Mouse (Mus musculus) cerebellum, postnatal 10 days (tissue): ENCODE data around the gene Hps5.

Experiments
- DNase-seq, 2 experiments: peaks; one replicate each; pipeline ENCODE4 v3.0.0; 2021; ENCODE audit warnings: mixed read lengths in 2 of 2

The Hps5 gene

GRCm38 (mm10) chr7:46732458-46732857 lies 63.4 kb downstream of the Hps5 start, which contains the start of gene Saa4:
TSS of gene Saa4 (minus strand) at chr7:46732603.
- no peak for DNase-seq

GRCm38 (mm10) chr7:46727584-46727983 lies 68.3 kb downstream of the Hps5 start:
- DNase-seq, result no peak

- peak in 1 of 2 experiments; percentile 33 for DNase-seq
Measured at GRCm38 (mm10) chr7:46724396-46724795, 71.5 kb downstream of the Hps5 start.

GRCm38 (mm10) chr7:46723849-46724248 lies 72.0 kb downstream of the Hps5 start:
- DNase-seq, result no peak

- DNase-seq, result no peak
Measured at GRCm38 (mm10) chr7:46723354-46723753, 72.5 kb downstream of the Hps5 start.

GRCm38 (mm10) chr7:46720460-46720859 lies 75.4 kb downstream of the Hps5 start:
- DNase-seq, result peak; percentile 72 to 79

GRCm38 (mm10) chr7:46719526-46719925 lies 76.3 kb downstream of the Hps5 start:
- peak; percentile 42 to 44 for DNase-seq

GRCm38 (mm10) chr7:46718591-46719270 lies 77.1 kb downstream of the Hps5 start:
- DNase-seq, result peak; percentile 84 to 88

GRCm38 (mm10) chr7:46716897-46717296 lies 79.0 kb downstream of the Hps5 start:
- peak; percentile 62 to 67 for DNase-seq

- DNase-seq, result no peak
Measured at GRCm38 (mm10) chr7:46715600-46715999, 80.3 kb downstream of the Hps5 start, which contains the start of gene Saa3. TSS of gene Saa3 (minus strand) at chr7:46715700.

GRCm38 (mm10) chr7:46714518-46714917 lies 81.3 kb downstream of the Hps5 start:
- DNase-seq, result peak; percentile 89 to 93

GRCm38 (mm10) chr7:46712250-46712649 lies 83.6 kb downstream of the Hps5 start:
- DNase-seq, result no peak
